Mouse (Mus musculus) brain, embryonic 14.5 days (tissue): ENCODE data around the gene Plcd1.

Source experiments
- CTCF ChIP-seq: fragments of 200-500 bp; IDR thresholded peaks from 2 replicates; pipeline ENCODE4 v1.5.1; 2012; ENCODE audit warnings: inconsistent platforms, mild to moderate bottlenecking, moderate library complexity, borderline replicate concordance; ENCODE audit not compliant: insufficient read depth, insufficient read length; ENCODE audit errors: extremely low read depth
- POLR2A ChIP-seq: fragments of 200-500 bp; IDR thresholded peaks from 2 replicates; pipeline ENCODE4 v1.6.1; 2012; ENCODE audit warnings: mild to moderate bottlenecking, inconsistent platforms, borderline replicate concordance; ENCODE audit not compliant: poor library complexity, insufficient read depth, insufficient read length, severe bottlenecking; ENCODE audit errors: extremely low read depth

- no peak for TF ChIP-seq POLR2A
- TF ChIP-seq CTCF, result no peak
These were observed 57.5 kb downstream of the Plcd1 start for GRCm38 (mm10) chr9:119035836-119036235.
